ENCODE assay signal across 32 mouse cellular contexts in genomic region chr7:124880771-124881170, GRCm38 (mm10).
"Had no signal": no experiment of that assay in that cellular context is flagged by ENCODE, and none has a peak within 500 bp of the region (broad histone marks: within the 10 kb centered on the region; RNA-seq: fewer than 3 reads in every experiment).

No protein-coding gene starts in this region.

- DNase-seq: left cerebral cortex, postnatal 4 days; liver; liver, embryonic 13.5 days; liver, postnatal 0 days; lung, adult 18-20 months; lung, adult 2 months; lung, embryonic 14.5 days; lung, postnatal 10 days; lung, postnatal 14 days; lung, postnatal 36 days; lung, postnatal 4 days; midbrain, embryonic 14.5 days had no signal

- H3K36me3 ChIP-seq: limb, embryonic 10.5 days; limb, embryonic 12.5 days; limb, embryonic 13.5 days; limb, embryonic 15.5 days; liver, embryonic 12.5 days; liver, embryonic 13.5 days; liver, embryonic 15.5 days; lung, embryonic 15.5 days; midbrain, embryonic 10.5 days; midbrain, embryonic 12.5 days; midbrain, embryonic 13.5 days; midbrain, embryonic 15.5 days; neural tube, embryonic 12.5 days had no signal

- H3K4me2 ChIP-seq: limb, embryonic 12.5 days; limb, embryonic 13.5 days; limb, embryonic 15.5 days; liver, embryonic 11.5 days; liver, embryonic 12.5 days; liver, embryonic 13.5 days; liver, embryonic 15.5 days; lung, embryonic 14.5 days; lung, embryonic 15.5 days; midbrain, embryonic 11.5 days; midbrain, embryonic 12.5 days; midbrain, embryonic 13.5 days; midbrain, embryonic 15.5 days; neural tube, embryonic 12.5 days had no signal

- H3K4me1 ChIP-seq: limb, embryonic 10.5 days; limb, embryonic 12.5 days; limb, embryonic 15.5 days; liver, embryonic 12.5 days; liver, embryonic 13.5 days; liver, embryonic 15.5 days; lung, embryonic 15.5 days; megakaryocyte, embryonic 14.5 days; midbrain, embryonic 10.5 days; midbrain, embryonic 12.5 days; midbrain, embryonic 13.5 days; midbrain, embryonic 15.5 days; neural tube, embryonic 12.5 days had no signal

- H3K27ac ChIP-seq: limb, embryonic 10.5 days; limb, embryonic 12.5 days; limb, embryonic 13.5 days; limb, embryonic 15.5 days; liver, embryonic 12.5 days; liver, embryonic 13.5 days; liver, embryonic 14.5 days; liver, embryonic 15.5 days; lung, embryonic 15.5 days; macrophage; midbrain, embryonic 10.5 days; midbrain, embryonic 12.5 days; midbrain, embryonic 13.5 days; midbrain, embryonic 15.5 days; neural tube, embryonic 12.5 days had no signal

- ATAC-seq: liver, embryonic 12.5 days; liver, postnatal 0 days; lung, postnatal 0 days; midbrain, embryonic 13.5 days; midbrain, embryonic 15.5 days; midbrain, embryonic 16.5 days had no signal

- H3K27me3 ChIP-seq: limb, embryonic 12.5 days; limb, embryonic 13.5 days; limb, embryonic 15.5 days; liver, embryonic 12.5 days; liver, embryonic 13.5 days; liver, embryonic 15.5 days; lung, embryonic 15.5 days; megakaryocyte, embryonic 14.5 days; midbrain, embryonic 12.5 days; midbrain, embryonic 13.5 days; midbrain, embryonic 15.5 days; neural tube, embryonic 12.5 days had no signal

- H3K9me3 ChIP-seq: limb, embryonic 10.5 days; limb, embryonic 12.5 days; limb, embryonic 13.5 days; limb, embryonic 15.5 days; liver, embryonic 12.5 days; liver, embryonic 15.5 days; lung, embryonic 15.5 days; midbrain, embryonic 10.5 days; midbrain, embryonic 12.5 days; midbrain, embryonic 13.5 days; midbrain, embryonic 15.5 days; neural tube, embryonic 12.5 days had no signal

- H3K4me3 ChIP-seq: limb, embryonic 10.5 days; limb, embryonic 12.5 days; limb, embryonic 13.5 days; limb, embryonic 15.5 days; liver, embryonic 12.5 days; liver, embryonic 13.5 days; liver, embryonic 15.5 days; lung, embryonic 15.5 days; megakaryocyte, embryonic 14.5 days; midbrain, embryonic 10.5 days; midbrain, embryonic 12.5 days; midbrain, embryonic 13.5 days; midbrain, embryonic 15.5 days; myocyte; neural tube, embryonic 12.5 days had no signal

- H3K9ac ChIP-seq: limb, embryonic 12.5 days; limb, embryonic 13.5 days; limb, embryonic 15.5 days; liver, embryonic 12.5 days; liver, embryonic 13.5 days; liver, embryonic 14.5 days; liver, embryonic 15.5 days; liver, postnatal 0 days; lung, embryonic 14.5 days; lung, embryonic 15.5 days; midbrain, embryonic 12.5 days; midbrain, embryonic 13.5 days; midbrain, embryonic 15.5 days; neural tube, embryonic 12.5 days had no signal
